In genomic region chr3:5497756-5498155, GRCm38 (mm10) we compare ENCODE assay signal across 18 mouse cellular contexts.
"Had no signal": no experiment of that assay in that cellular context is flagged by ENCODE, and none has a peak within 500 bp of the region (broad histone marks: within the 10 kb centered on the region; RNA-seq: fewer than 3 reads in every experiment).

No protein-coding gene starts in this region.

- H3K27me3 ChIP-seq: midbrain, embryonic 12.5 days; neural tube, embryonic 13.5 days; neural tube, embryonic 15.5 days had no signal

- H3K36me3 ChIP-seq: midbrain, embryonic 10.5 days; midbrain, embryonic 12.5 days; neural tube, embryonic 13.5 days; neural tube, embryonic 15.5 days had no signal

- H3K9ac ChIP-seq: lung, embryonic 14.5 days; midbrain, embryonic 12.5 days; neural tube, embryonic 13.5 days; neural tube, embryonic 15.5 days had no signal

- H3K27ac ChIP-seq: midbrain, embryonic 10.5 days; midbrain, embryonic 12.5 days; neural tube, embryonic 13.5 days; neural tube, embryonic 15.5 days had no signal

- ATAC-seq: midbrain, embryonic 16.5 days had no signal

- H3K9me3 ChIP-seq: midbrain, embryonic 10.5 days; midbrain, embryonic 12.5 days; neural tube, embryonic 13.5 days; neural tube, embryonic 15.5 days had no signal

- DNase-seq: lung, embryonic 14.5 days; lung, postnatal 10 days; lung, postnatal 4 days; midbrain, embryonic 14.5 days; retina, postnatal 1 day; right cerebral cortex, adult 18-20 months; right cerebral cortex, postnatal 25 days; right cerebral cortex, postnatal 4 days; spleen, adult 18-20 months; thymus, adult 18-20 months; thymus, postnatal 14 days; thymus, postnatal 36 days had no signal

- H3K4me1 ChIP-seq: midbrain, embryonic 10.5 days; midbrain, embryonic 12.5 days; neural tube, embryonic 13.5 days; neural tube, embryonic 15.5 days had no signal

- H3K4me2 ChIP-seq: lung, embryonic 14.5 days; midbrain, embryonic 12.5 days; neural tube, embryonic 13.5 days; neural tube, embryonic 15.5 days had no signal

- H3K4me3 ChIP-seq: midbrain, embryonic 10.5 days; midbrain, embryonic 12.5 days; myocyte; neural tube, embryonic 13.5 days; neural tube, embryonic 15.5 days had no signal
